Mouse (Mus musculus): Measurements from ENCODE around the gene Zfp943. TPM values are rescaled to one million over a fixed set of nuclear protein-coding genes. Genes with fewer than 3 reads are reported as not detected.
"Not testable (repeated sequence)": the region's sequence is repeated elsewhere in the genome, so short reads cannot be mapped to it uniquely, and the experiment has no call there.

Gene Zfp943
- polyA plus RNA-seq (2016; fragmentation: Nextera tagmentation; extraction: Ambion mirVana), result 19.4 and 21.4 TPM in 2 replicates

- Histone ChIP-seq H3K9ac (peak within 1 kb of the TSS; percentile 74), H3K4me2 (peak within 1 kb of the TSS; percentile 60), H3K4me1 (peaks cover 23% of the 10 kb centered on the region), H3K27ac (peak within 1 kb of the TSS; percentile 90), H3K4me3 (replicated peaks) (peak within 1 kb of the TSS; percentile 65)
- ATAC-seq (ENCODE audit: low FRiP score), result peak; percentile 98
- under 1% methylated on average over 46 of the region's 55 CpGs for WGBS
- H3K27me3 ChIP-seq; H3K9me3 ChIP-seq; H3K36me3 ChIP-seq (replicated peaks): not testable (repeated sequence)
Observed at GRCm38 (mm10) chr17:21962107-21962907, at the start of gene Zfp943, which contains the start of gene Zfp942. TSS of gene Zfp943 (plus strand) at chr17:21962552. TSS of gene Zfp942 (minus strand) at chr17:21962464.

GRCm38 (mm10) chr17:21963302-21963701, 950 bp downstream of the Zfp943 start:
- peak overlapping the region; percentile 50 for H3K4me2 ChIP-seq
- ATAC-seq (ENCODE audit: low FRiP score), result no peak
- no peaks in the 10 kb centered on the region for H3K27me3 ChIP-seq
- no peaks in the 10 kb centered on the region for H3K9me3 ChIP-seq
- 0 out of 2 replicates have a peak overlapping the region, but pooled peaks have one; percentile 7 for H3K9ac ChIP-seq
- H3K36me3 ChIP-seq (replicated peaks), result peaks cover 7% of the 10 kb centered on the region
- H3K4me1 ChIP-seq, result peaks cover 23% of the 10 kb centered on the region
- H3K27ac ChIP-seq, result no peak overlapping the region
- 61% methylated on average over 4 of the region's 4 CpGs for WGBS
- peak overlapping the region; percentile 65 for H3K4me3 ChIP-seq (replicated peaks)

GRCm38 (mm10) chr17:22035594-22035993, 73.2 kb downstream of the Zfp943 start:
- not testable (repeated sequence) for H3K36me3 ChIP-seq (replicated peaks); H3K4me2 ChIP-seq; H3K27me3 ChIP-seq; H3K4me1 ChIP-seq; ATAC-seq (ENCODE audit: low FRiP score); H3K9ac ChIP-seq; H3K4me3 ChIP-seq (replicated peaks); H3K27ac ChIP-seq
- 31% methylated on average over 1 of the region's 1 CpGs for WGBS
- peaks cover 12% of the 10 kb centered on the region for H3K9me3 ChIP-seq

- no peak overlapping the region for H3K4me3 ChIP-seq (replicated peaks)
Observed at GRCm38 (mm10) chr17:22049403-22049802, 87.1 kb downstream of the Zfp943 start.

GRCm38 (mm10) chr17:22053211-22053610, 90.9 kb downstream of the Zfp943 start:
- H3K4me2 ChIP-seq, result no peak overlapping the region
- 73% methylated on average over 2 of the region's 2 CpGs for WGBS
- ATAC-seq (ENCODE audit: low FRiP score), result no peak
- H3K9ac ChIP-seq, result no peak overlapping the region
- H3K9me3 ChIP-seq, result peaks cover 18% of the 10 kb centered on the region; the same call in 1 of the 2 replicates
- H3K36me3 ChIP-seq (replicated peaks), result no peaks in the 10 kb centered on the region
- H3K4me1 ChIP-seq, result no peaks in the 10 kb centered on the region
- no peak overlapping the region for H3K4me3 ChIP-seq (replicated peaks)
- H3K27ac ChIP-seq, result no peak overlapping the region
- H3K27me3 ChIP-seq, result no peaks in the 10 kb centered on the region

More at GRCm38 (mm10) chr17:22049403-22049802, 87.1 kb downstream of the Zfp943 start:
- H3K27ac ChIP-seq, result no peak overlapping the region
- peaks cover 17% of the 10 kb centered on the region; the same call in 1 of the 2 replicates for H3K9me3 ChIP-seq
- no peaks in the 10 kb centered on the region for H3K36me3 ChIP-seq (replicated peaks)
- H3K27me3 ChIP-seq, result no peaks in the 10 kb centered on the region
- no peaks in the 10 kb centered on the region for H3K4me1 ChIP-seq
- 70% methylated on average over 2 of the region's 2 CpGs for WGBS
- H3K9ac ChIP-seq, result no peak overlapping the region
- ATAC-seq (ENCODE audit: low FRiP score), result no peak
- H3K4me2 ChIP-seq, result no peak overlapping the region

GRCm38 (mm10) chr17:22081031-22081631, 118.8 kb downstream of the Zfp943 start:
- Histone ChIP-seq H3K4me1 (no peaks in the 10 kb centered on the region), H3K4me3 (replicated peaks) (peak overlapping the region; percentile 64), H3K27me3 (no peaks in the 10 kb centered on the region), H3K27ac (no peak overlapping the region), H3K4me2 (peak overlapping the region; percentile 71), H3K9ac (peak overlapping the region; percentile 80), H3K9me3 (no peaks in the 10 kb centered on the region), H3K36me3 (replicated peaks) (no peaks in the 10 kb centered on the region)
- WGBS, result 3% methylated on average over 57 of the region's 57 CpGs
- ATAC-seq (ENCODE audit: low FRiP score), result peak; percentile 95

GRCm38 (mm10) chr17:22083224-22083623, 120.9 kb downstream of the Zfp943 start:
- H3K4me1 ChIP-seq; H3K27ac ChIP-seq; H3K4me2 ChIP-seq; H3K36me3 ChIP-seq (replicated peaks); H3K4me3 ChIP-seq (replicated peaks); ATAC-seq (ENCODE audit: low FRiP score); H3K27me3 ChIP-seq; H3K9ac ChIP-seq; H3K9me3 ChIP-seq: not testable (repeated sequence)
- WGBS, result 18% methylated on average over 3 of the region's 3 CpGs

GRCm38 (mm10) chr17:22118770-22119169, 156.4 kb downstream of the Zfp943 start:
- ATAC-seq (ENCODE audit: low FRiP score), result no peak
- Histone ChIP-seq H3K4me3 (replicated peaks) (no peak overlapping the region), H3K9ac (no peak overlapping the region)

More at GRCm38 (mm10) chr17:22118770-22119169, 156.4 kb downstream of the Zfp943 start:
- Histone ChIP-seq H3K9me3 (no peaks in the 10 kb centered on the region), H3K36me3 (replicated peaks) (no peaks in the 10 kb centered on the region), H3K27ac (no peak overlapping the region), H3K4me1 (no peaks in the 10 kb centered on the region), H3K4me2 (no peak overlapping the region), H3K27me3 (no peaks in the 10 kb centered on the region)

Other genes starting within 250 kb of the Zfp943 start
- 10.5 and 10.8 TPM in 2 replicates for gene Zfp229, start 231.8 kb upstream of the Zfp943 start, polyA plus RNA-seq (2016; fragmentation: Nextera tagmentation; extraction: Ambion mirVana)
- gene Zfp820, start 116.8 kb upstream of the Zfp943 start, polyA plus RNA-seq (2016; fragmentation: Nextera tagmentation; extraction: Ambion mirVana), result 5.6 and 6.7 TPM in 2 replicates
- 9.5 and 9.6 TPM in 2 replicates for gene Zfp995, start 52.6 kb upstream of the Zfp943 start, polyA plus RNA-seq (2016; fragmentation: Nextera tagmentation; extraction: Ambion mirVana)
- 25.3 and 26.2 TPM in 2 replicates for gene Zfp942, start 88 bp upstream of the Zfp943 start, polyA plus RNA-seq (2016; fragmentation: Nextera tagmentation; extraction: Ambion mirVana)
- gene Zfp947, start 203.6 kb downstream of the Zfp943 start, polyA plus RNA-seq (2016; fragmentation: Nextera tagmentation; extraction: Ambion mirVana), result 1.7 and 1.8 TPM in 2 replicates

All from forebrain, embryonic 12.5 days (tissue).